Mouse (Mus musculus) stomach, embryonic 16.5 days (tissue): Measurements from ENCODE around the gene Pcdh7. TPM values are rescaled to one million over a fixed set of nuclear protein-coding genes. Genes with fewer than 3 reads are reported as not detected.

Experiments used
- ATAC-seq: fragments of 200-750 bp; cut with Nextera tagmentation; 2 replicates; pipeline ENCODE4 v1.8.0; 2017; ENCODE audit warnings: moderate number of reproducible peaks, moderate TSS enrichment; ENCODE audit not compliant: insufficient read depth, low FRiP score
- H3K27ac ChIP-seq: fragments of 300-500 bp; sonication (generic); 2 replicates; pipeline ENCODE4 v1.5.1; 2014; ENCODE audit warnings: low read length
- H3K27me3 ChIP-seq: fragments of 300-500 bp; sonication (generic); 2 replicates; pipeline ENCODE4 v1.6.1; 2014; ENCODE audit warnings: low read length, control low read depth, mixed read lengths; ENCODE audit not compliant: control insufficient read depth, insufficient read depth
- H3K36me3 ChIP-seq: fragments of 300-500 bp; sonication (generic); 2 replicates; pipeline ENCODE4 v1.6.1; 2014; ENCODE audit warnings: low read length; ENCODE audit not compliant: control insufficient read depth, insufficient read depth
- H3K4me1 ChIP-seq: fragments of 300-500 bp; sonication (generic); 2 replicates; pipeline ENCODE4 v1.6.1; 2014; ENCODE audit warnings: low read length, control low read depth, mixed read lengths; ENCODE audit not compliant: control insufficient read depth, insufficient read depth
- H3K4me2 ChIP-seq: fragments of 300-500 bp; sonication (generic); 2 replicates; pipeline ENCODE4 v1.6.1; 2014; ENCODE audit warnings: low read depth, low read length, mixed read lengths
- H3K4me3 ChIP-seq: fragments of 300-500 bp; sonication (generic); replicated peaks from 2 replicates; pipeline ENCODE4 v1.5.1; 2014; ENCODE audit warnings: mild to moderate bottlenecking, low read length
- H3K9ac ChIP-seq: fragments of 300-500 bp; sonication (generic); 2 replicates; pipeline ENCODE4 v1.6.1; 2014; ENCODE audit warnings: low read length
- H3K9me3 ChIP-seq: fragments of 300-500 bp; sonication (generic); replicated peaks from 2 replicates; pipeline ENCODE4 v1.6.1; 2016; ENCODE audit warnings: low read length, control low read depth; ENCODE audit not compliant: control insufficient read depth
- WGBS: fragments of 180-500 bp; shearing (Covaris S2); extraction: QIAGEN DNeasy Blood & Tissue Kit; methylation state at CpG from one replicate; pipeline ENCODE4 v1.1.7; 2014; 5-methylcytosine and 5-hydroxymethylcytosine counted together
- polyA plus RNA-seq: library from polyadenylated mRNA; unstranded; fragments of >200 nt; fragmentation: Nextera tagmentation; extraction: Ambion mirVana; gene quantifications from 2 replicates; pipeline ENCODE4 v1.2.1, GENCODE M21; 2015

The Pcdh7 gene
- polyA plus RNA-seq, 1 experiment from 2014 or later: 9.1 TPM

DNA sequence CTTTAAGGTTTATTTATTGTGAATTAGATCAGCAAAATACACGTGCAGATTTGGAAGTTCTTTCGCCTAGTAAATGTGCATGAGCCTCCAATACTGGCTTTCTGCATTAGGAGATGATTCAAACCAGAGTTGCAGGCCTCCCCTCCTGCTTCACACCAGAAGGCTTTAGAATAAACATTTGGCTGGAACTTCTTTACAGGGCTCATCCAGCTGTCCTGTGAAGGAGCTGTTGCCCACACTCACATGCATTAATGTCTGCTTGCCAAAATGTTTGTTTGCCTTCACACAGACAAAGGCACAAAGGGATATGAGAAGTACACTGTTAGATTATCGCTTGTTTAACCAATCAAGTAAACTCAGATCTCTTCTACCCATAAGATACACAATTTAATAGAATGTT, 129.7 kb downstream of the Pcdh7 start:
- no peak overlapping the region for H3K4me2 ChIP-seq
- H3K4me3 ChIP-seq: no peak overlapping the region
- no peak for ATAC-seq
- H3K36me3 ChIP-seq: no peaks in the 10 kb centered on the region
- H3K27me3 ChIP-seq: no peaks in the 10 kb centered on the region
- no peak overlapping the region for H3K27ac ChIP-seq
- H3K9ac ChIP-seq: no peak overlapping the region
- no peaks in the 10 kb centered on the region for H3K4me1 ChIP-seq
- 35% methylated on average over 3 of the region's 3 CpGs for WGBS
- H3K9me3 ChIP-seq: no peaks in the 10 kb centered on the region

DNA sequence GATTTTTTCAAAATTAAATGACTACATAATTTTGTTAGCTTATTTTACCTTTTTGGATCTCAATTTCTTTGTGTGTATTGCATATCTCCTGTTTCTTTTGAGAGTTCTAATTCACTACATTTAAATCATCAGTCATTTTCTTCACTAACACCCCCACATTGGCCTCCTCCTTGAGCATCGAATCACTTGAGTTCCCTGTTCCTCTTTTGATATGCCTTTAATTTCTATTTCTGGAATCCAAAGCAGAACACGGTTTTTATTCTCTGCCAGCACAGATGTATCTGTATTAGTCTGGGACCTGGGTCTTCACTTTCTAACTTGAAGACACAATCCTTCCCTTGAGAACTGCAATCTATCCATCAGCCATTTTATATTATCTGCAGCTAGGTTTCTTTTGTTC, 132.3 kb downstream of the Pcdh7 start:
- no peak for ATAC-seq
- no peaks in the 10 kb centered on the region for H3K4me1 ChIP-seq
- H3K27me3 ChIP-seq: no peaks in the 10 kb centered on the region
- H3K27ac ChIP-seq: no peak overlapping the region
- no peak overlapping the region for H3K4me2 ChIP-seq
- no peak overlapping the region for H3K4me3 ChIP-seq
- 75% methylated on average over 2 of the region's 2 CpGs for WGBS
- H3K36me3 ChIP-seq: no peaks in the 10 kb centered on the region
- H3K9ac ChIP-seq: no peak overlapping the region
- no peaks in the 10 kb centered on the region for H3K9me3 ChIP-seq

DNA sequence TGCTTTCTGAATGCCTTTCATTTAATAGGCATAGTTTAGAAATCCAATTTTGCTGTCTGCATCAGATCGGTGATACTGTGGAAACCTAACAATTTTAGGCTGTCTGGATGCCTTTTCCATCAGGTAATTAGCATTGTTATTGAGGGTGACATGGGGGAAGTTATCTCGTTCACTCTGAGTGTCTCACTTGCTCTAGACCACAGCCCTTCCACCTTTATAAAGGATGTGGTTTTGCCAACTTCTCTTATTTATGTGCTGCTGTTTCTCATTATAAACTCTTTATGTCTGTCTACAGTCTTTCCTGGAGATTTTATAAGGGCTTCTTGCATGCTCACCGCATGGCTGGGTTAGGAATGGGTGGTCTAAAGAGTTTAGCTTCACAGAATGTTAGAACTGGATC, 139.5 kb downstream of the Pcdh7 start:
- Histone ChIP-seq H3K4me1 (no peaks in the 10 kb centered on the region), H3K4me3 (no peak overlapping the region), H3K27me3 (no peaks in the 10 kb centered on the region), H3K9ac (no peak overlapping the region), H3K4me2 (no peak overlapping the region), H3K27ac (no peak overlapping the region), H3K9me3 (no peaks in the 10 kb centered on the region), H3K36me3 (no peaks in the 10 kb centered on the region)
- WGBS: 74% methylated on average over 3 of the region's 3 CpGs
- ATAC-seq: no peak

DNA sequence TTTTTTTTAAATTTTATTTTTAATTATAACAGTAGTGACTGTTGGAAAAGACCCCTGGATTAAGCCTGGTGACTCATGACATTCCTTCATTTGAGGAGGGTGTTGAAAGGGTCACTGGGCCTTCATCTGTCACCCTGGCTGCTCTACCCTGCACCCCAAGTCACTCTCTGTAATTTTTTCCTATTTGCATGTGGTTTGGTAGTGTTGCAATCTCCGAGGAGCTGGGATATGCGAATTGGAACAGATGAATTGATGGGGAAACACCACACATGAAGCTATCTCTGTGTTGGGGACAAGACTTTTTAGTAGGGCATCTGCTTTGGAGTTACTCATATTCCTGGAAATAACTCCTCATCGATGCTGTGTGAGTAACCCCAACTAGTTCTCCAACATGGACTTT, 146.5 kb downstream of the Pcdh7 start:
- Histone ChIP-seq H3K4me1 (peaks cover 11% of the 10 kb centered on the region; the same call in 1 of the 2 replicates), H3K36me3 (no peaks in the 10 kb centered on the region), H3K4me3 (no peak overlapping the region), H3K4me2 (no peak overlapping the region), H3K9me3 (no peaks in the 10 kb centered on the region), H3K9ac (no peak overlapping the region), H3K27ac (no peak overlapping the region), H3K27me3 (no peaks in the 10 kb centered on the region)
- ATAC-seq: no peak
- WGBS: 93% methylated on average over 3 of the region's 3 CpGs

DNA sequence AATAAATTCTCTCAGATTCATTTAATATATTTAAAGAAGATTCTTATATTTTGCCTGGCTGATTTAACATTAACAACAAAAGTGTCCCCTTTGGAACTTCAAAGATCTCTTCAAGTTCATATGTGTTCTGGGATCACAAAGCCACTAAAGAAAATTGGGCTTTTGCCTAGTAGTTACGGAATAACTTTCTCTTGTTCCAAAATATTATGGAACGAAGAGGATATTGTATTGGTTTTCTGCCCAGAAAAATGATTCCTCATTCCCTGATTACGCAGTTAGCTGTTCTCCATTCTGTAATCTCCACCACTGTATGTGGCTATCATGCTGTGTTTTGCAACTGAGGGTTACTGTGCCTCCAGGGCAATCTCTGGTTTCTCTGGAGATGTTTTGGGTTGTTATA, 147.5 kb downstream of the Pcdh7 start:
- Histone ChIP-seq H3K36me3 (no peaks in the 10 kb centered on the region), H3K27me3 (no peaks in the 10 kb centered on the region), H3K4me1 (peaks cover 11% of the 10 kb centered on the region; the same call in 1 of the 2 replicates), H3K27ac (no peak overlapping the region), H3K4me2 (no peak overlapping the region), H3K4me3 (no peak overlapping the region), H3K9ac (no peak overlapping the region), H3K9me3 (no peaks in the 10 kb centered on the region)
- WGBS: 68% methylated on average over 3 of the region's 3 CpGs
- ATAC-seq: no peak

DNA sequence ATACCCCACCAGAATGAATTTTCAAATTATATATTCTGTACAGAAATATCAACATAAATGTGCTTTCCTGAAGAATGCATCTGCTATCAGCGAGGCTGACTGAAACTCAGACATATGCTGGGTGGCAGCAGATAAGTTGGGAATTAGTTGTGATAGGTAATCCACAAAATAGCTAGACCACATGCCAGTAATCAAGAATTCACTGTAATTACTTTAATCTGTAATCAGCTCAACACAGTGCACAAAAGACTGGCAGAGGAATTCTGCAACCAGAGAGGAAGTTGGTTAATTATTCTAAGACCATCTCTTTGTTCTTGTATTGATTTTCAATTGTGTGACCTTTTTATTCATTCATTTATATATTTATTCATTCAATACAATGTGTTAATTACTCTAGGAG, 148.3 kb downstream of the Pcdh7 start:
- 64% methylated on average over 1 of the region's 1 CpGs for WGBS
- Histone ChIP-seq H3K4me1 (peaks cover 11% of the 10 kb centered on the region; the same call in 1 of the 2 replicates), H3K9ac (no peak overlapping the region), H3K9me3 (no peaks in the 10 kb centered on the region), H3K27me3 (no peaks in the 10 kb centered on the region), H3K4me2 (no peak overlapping the region), H3K4me3 (no peak overlapping the region), H3K27ac (no peak overlapping the region), H3K36me3 (no peaks in the 10 kb centered on the region)
- ATAC-seq: no peak

DNA sequence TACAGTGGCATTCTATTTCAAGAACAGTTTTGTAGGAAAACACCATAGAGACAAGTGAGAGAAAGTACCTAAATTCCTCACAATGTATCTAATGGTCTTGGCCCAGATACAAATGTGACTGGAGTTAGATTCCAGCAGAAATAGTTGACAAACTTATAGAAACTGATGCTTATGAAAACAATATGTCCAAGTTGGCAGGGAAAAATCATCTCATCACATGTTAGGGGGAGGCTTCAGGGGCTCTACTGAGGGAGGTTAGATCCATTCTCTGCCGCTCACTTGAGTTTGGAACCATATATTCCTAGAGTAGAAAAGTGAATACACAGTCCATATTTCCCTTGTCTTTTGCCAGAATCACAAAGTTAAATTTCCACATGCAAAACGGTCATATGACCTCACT, 150.1 kb downstream of the Pcdh7 start:
- no peak for ATAC-seq
- no peaks in the 10 kb centered on the region for H3K27me3 ChIP-seq
- 67% methylated on average over 2 of the region's 2 CpGs for whole genome bisulfite sequencing
- H3K4me2 ChIP-seq: no peak overlapping the region
- H3K9ac ChIP-seq: no peak overlapping the region
- peak overlapping the region; percentile 62; the same call in 1 of the 2 replicates for H3K27ac ChIP-seq
- peaks cover 11% of the 10 kb centered on the region; the same call in 1 of the 2 replicates for H3K4me1 ChIP-seq
- H3K9me3 ChIP-seq: no peaks in the 10 kb centered on the region
- H3K4me3 ChIP-seq: no peak overlapping the region
- H3K36me3 ChIP-seq: no peaks in the 10 kb centered on the region

DNA sequence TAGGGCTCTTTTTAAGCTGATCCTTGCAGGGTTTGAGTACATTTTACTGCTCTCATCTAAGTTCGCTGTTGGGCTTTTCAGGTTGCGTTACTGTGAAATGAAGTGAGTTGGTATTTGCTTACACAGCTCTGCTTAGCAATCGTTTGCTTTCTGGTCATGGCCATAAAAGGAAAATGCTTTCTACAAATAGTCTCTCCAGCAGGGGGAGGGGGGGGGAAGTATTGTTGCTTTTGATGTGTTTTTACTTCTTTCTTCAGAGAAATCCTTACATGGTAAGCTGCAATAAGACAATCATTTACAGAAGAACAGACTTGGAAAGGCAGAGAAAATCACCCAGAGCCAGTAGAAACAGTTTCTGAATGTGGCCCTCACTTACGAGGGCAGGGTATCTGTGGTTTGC, 150.9 kb downstream of the Pcdh7 start:
- H3K27ac ChIP-seq: peak overlapping the region; percentile 80
- no peak for ATAC-seq
- peak overlapping the region; percentile 34; the same call in 1 of the 2 replicates for H3K4me2 ChIP-seq

DNA sequence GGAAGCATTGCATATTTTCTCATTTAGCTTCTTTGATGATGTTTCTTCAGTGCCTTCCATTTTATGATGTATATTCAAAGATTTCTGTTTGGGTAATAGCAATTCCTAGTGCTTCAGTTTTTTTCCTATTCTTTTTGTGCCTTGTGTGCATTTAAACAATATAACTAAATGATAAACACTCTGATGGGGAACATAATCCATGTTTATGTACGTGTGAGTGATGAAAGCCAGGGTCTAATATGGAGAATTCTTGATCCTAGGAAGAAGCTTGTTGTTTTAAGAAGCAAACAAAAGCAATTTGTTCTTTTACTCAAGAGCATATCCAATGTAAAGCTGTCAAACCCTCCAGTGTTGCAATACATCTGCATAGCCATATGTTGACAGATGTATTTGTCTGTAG, 153.0 kb downstream of the Pcdh7 start:
- H3K36me3 ChIP-seq: no peaks in the 10 kb centered on the region
- no peak for ATAC-seq
- H3K27ac ChIP-seq: no peak overlapping the region
- no peak overlapping the region for H3K4me2 ChIP-seq
- no peaks in the 10 kb centered on the region for H3K27me3 ChIP-seq
- no peak overlapping the region for H3K9ac ChIP-seq
- peaks cover 11% of the 10 kb centered on the region; the same call in 1 of the 2 replicates for H3K4me1 ChIP-seq
- H3K9me3 ChIP-seq: no peaks in the 10 kb centered on the region
- 71% methylated on average over 1 of the region's 1 CpGs for WGBS
- H3K4me3 ChIP-seq: no peak overlapping the region

More for the DNA sequence above, 150.9 kb downstream of the Pcdh7 start:
- Histone ChIP-seq H3K36me3 (no peaks in the 10 kb centered on the region), H3K27me3 (no peaks in the 10 kb centered on the region), H3K9me3 (no peaks in the 10 kb centered on the region), H3K4me3 (no peak overlapping the region), H3K4me1 (peaks cover 11% of the 10 kb centered on the region; the same call in 1 of the 2 replicates), H3K9ac (no peak overlapping the region)
- WGBS: 30% methylated on average over 4 of the region's 4 CpGs

DNA sequence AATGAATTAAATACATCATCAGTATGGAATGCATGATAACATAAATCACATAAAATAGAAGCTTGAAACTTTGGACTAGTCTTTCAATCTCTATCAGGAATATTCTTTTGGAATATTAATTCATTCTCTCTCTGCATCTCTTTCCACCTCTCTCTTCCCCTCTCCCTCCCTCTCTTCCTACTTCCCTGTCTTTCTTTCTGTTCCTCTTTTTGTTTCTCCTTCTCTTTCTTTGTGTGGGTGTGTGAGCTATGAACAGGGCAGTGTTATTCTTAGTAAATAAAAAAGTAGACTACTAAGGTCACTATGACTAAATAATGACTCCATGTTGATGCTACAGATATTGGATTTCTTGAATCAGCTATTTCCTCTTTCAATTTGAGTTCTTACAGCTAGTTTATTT, 167.2 kb downstream of the Pcdh7 start:
- no peak overlapping the region for H3K4me2 ChIP-seq
- H3K4me3 ChIP-seq: no peak overlapping the region
- no peaks in the 10 kb centered on the region for H3K9me3 ChIP-seq
- H3K27me3 ChIP-seq: no peaks in the 10 kb centered on the region
- H3K9ac ChIP-seq: no peak overlapping the region
- no peak overlapping the region for H3K27ac ChIP-seq
- ATAC-seq: no peak
- H3K36me3 ChIP-seq: no peaks in the 10 kb centered on the region
- no peaks in the 10 kb centered on the region for H3K4me1 ChIP-seq
